Mouse (Mus musculus) brain, embryonic 14.5 days (tissue): ENCODE data around the gene H2-Q10. TPM values are rescaled to one million over a fixed set of nuclear protein-coding genes. Genes with fewer than 3 reads are reported as not detected.
A peak's percentile ranks its signal among the peaks of the same experiment; 100 is the strongest.
"Not testable (repeated sequence)": the region's sequence is repeated elsewhere in the genome, so short reads cannot be mapped to it uniquely, and the experiment has no call there.

Experiments
- DNase-seq: peaks from one replicate; pipeline ENCODE4 v3.0.0-alpha.2; 2011; ENCODE audit warnings: low read depth
- CTCF ChIP-seq: fragments of 200-500 bp; IDR thresholded peaks from 2 replicates; pipeline ENCODE4 v1.5.1; 2012; ENCODE audit warnings: inconsistent platforms, mild to moderate bottlenecking, moderate library complexity, borderline replicate concordance; ENCODE audit not compliant: insufficient read depth, insufficient read length; ENCODE audit errors: extremely low read depth
- POLR2A ChIP-seq: fragments of 200-500 bp; IDR thresholded peaks from 2 replicates; pipeline ENCODE4 v1.6.1; 2012; ENCODE audit warnings: mild to moderate bottlenecking, inconsistent platforms, borderline replicate concordance; ENCODE audit not compliant: poor library complexity, insufficient read depth, insufficient read length, severe bottlenecking; ENCODE audit errors: extremely low read depth
- polyA plus RNA-seq: library from polyadenylated mRNA; depleted of rRNA; stranded (reverse); fragments of >200 nt; gene quantifications from 2 replicates; pipeline ENCODE4 v1.2.3, GENCODE M21; 2012; rRNA removed

The H2-Q10 gene
- polyA plus RNA-seq = 0.11 and 0.26 TPM in 2 replicates

DNA sequence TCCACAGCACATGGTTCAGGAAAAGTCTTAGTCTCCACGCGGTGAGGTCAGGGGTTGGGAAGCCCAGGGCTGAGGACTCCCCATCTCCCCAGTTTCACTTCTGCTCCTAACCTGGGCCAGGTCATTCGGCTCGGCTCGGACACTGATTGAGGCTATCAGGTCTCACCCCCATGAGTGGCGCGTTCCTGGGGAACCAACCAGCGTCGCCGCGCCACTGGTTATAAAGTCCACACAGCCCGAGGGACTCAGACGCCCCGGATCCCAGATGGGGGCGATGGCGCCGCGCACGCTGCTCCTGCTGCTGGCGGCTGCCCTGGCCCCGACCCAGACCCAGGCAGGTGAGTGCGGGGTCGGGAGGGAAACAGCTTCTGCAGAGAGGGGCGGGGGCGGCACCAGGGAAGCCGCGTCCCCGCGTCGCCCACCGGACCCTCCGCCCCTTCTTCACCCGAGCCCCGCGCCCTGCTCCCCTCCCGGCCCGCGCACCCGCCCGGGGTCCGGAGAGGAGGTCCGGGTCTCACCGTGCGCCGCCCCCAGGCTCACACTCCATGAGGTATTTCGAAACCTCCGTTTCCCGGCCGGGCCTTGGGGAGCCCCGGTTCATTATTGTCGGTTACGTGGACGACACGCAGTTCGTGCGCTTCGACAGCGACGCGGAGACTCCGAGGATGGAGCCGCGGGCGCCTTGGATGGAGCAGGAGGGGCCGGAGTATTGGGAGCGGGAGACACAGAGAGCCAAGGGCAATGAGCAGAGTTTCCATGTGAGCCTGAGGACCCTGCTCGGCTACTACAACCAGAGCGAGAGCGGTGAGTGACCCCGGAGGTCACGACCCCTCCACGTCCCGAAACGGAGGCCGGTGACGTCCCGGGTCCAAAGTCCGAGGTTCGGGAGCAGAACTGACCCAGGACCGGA lies at the start of gene H2-Q10:
Gene H2-Q10 (plus strand): TSS at position 248 of the 910 bp plus-strand sequence.
- no peak for DNase-seq

DNA sequence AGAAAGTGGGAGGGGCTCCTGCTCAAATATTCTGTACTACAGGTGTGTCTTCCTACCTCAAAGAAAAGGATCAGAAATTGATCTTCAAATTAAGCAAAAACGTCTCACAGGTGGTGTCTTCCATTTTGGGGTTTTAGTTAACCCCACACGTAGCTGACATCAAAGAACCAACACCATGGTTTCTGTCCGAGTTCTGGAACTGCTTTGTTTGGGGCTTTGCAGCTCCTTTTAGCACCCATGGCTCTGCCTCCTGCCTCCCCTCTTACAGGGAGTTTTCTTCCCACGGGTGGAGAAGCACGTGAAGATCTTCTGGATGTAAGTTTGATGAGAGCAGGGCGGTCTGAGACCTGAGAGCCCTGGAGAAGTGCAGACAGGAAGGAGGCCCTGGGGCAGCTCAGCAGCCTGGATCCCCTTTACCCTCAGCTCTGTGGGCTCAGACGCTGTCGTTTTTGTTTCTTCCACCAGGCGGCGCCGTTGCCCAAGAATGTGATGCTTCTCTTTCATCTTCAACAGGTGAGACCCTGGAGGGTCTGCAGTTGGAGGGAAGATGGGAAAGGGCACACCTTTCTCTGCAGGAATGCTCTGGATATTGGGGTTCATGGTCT lies 49.6 kb upstream of the H2-Q10 start:
- peak; percentile 45 for TF ChIP-seq CTCF
- not testable (repeated sequence) for DNase-seq

More for the DNA sequence above, at the start of gene H2-Q10:
- TF ChIP-seq POLR2A (no peak), CTCF (no peak)

DNA sequence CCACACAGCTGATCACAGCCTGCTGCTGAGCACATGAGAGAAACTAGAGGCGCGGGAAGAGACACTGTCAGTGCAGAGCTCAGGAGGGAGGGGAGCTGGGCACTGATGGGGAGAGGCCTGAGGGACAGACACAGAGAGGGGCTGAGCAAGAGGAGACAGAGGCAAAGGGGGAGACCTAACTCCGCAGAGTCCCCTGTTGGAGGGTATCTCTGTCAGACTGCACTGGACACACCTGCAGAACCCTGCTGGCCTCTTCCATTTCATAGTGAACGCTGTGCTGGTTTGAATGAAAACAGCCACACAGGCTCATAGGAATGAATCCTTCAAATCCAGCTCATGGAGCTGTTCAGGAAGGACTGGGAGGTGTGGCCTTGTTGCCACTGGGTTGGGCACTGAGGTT lies 48.6 kb upstream of the H2-Q10 start:
- DNase-seq = not testable (repeated sequence)

DNA sequence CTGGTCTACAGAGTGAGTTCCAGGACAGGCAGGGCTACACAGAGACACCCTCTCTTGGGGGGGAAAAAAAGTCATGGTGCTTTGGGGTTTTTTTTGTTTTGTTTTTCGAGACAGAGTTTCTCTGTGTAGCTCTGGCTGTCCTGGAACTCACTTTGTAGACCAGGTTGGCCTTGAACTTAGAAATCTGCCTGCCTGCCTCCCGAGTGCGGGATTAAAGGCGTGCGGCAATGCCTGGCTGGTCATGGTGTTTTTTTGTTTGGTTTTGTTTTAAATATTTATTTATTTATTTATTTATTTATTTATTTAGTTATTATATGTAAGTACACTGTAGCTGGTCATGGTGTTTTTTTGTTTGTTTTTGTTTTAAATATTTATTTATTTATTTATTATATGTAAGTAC lies 47.5 kb upstream of the H2-Q10 start:
- DNase-seq = not testable (repeated sequence)

- DNase-seq = not testable (repeated sequence)
Measured at GRCm38 (mm10) chr17:35423131-35423810, 46.6 kb upstream of the H2-Q10 start.

DNA sequence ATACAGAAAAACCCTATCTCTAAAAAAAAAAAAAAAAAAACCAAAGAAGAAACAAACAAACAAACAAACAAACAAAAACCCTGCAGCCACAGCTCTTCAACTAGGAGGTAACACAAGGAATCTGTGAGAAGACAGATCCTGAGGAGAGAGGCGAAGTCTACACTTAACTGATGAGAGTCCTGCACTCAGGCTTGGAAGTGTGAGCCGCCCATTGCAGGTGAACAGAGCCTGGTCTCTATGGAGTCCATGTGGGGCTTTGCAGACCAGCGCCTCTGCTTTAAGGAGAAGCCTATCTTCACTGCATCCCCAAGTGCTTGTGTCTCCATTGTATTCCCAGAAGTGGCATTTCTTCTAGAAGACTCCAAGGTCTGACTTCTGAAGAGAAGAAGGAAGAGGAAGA lies 45.8 kb upstream of the H2-Q10 start:
- DNase-seq = not testable (repeated sequence)

GRCm38 (mm10) chr17:35424624-35425416 lies 45.1 kb upstream of the H2-Q10 start, which contains the start of gene H2-Q6:
H2-Q6 (plus strand) TSS chr17:35424850.
- DNase-seq = peak; percentile 27

GRCm38 (mm10) chr17:35425474-35425873 lies 44.4 kb upstream of the H2-Q10 start:
- DNase-seq = not testable (repeated sequence)

DNA sequence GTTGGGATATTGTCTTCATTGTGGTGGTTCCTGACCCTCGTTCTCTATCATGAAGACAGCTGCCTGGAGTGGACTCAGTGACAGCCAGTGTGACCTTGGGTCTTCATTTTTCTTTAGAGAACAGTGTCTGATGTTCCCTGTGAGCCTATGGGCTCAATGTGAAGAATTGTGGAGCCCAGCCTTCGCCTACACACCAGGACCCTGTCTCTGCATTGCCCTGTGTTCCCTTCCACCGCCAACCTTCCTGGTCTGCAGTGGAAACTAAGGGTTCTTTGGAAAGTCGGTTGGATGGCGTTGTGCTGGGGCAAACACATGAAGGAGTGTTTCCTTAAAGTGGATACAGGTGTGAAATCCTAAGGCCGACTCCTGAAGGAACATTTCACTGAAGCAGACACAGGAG lies 41.0 kb upstream of the H2-Q10 start:
- DNase-seq = not testable (repeated sequence)

DNA sequence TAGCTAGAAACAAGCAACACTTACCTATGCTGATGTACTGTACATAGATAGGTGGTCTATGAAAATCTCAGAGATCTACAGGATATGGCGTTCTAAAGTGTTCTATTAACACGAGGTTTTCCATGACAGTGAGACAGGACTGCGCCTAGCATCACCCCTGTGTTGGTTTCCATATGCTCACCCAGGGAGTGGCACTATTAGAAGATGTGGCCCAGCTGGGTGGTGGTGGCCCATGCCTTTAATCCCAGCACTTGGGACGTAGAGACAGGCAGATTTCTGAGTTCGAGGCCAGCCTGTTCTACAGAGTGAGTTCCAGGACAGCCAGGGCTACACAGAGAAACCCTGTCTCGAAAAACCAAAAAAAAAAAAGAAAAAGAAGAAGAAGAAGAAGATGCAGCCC lies 39.2 kb upstream of the H2-Q10 start:
- DNase-seq = not testable (repeated sequence)

- not testable (repeated sequence) for DNase-seq
Measured at GRCm38 (mm10) chr17:35432167-35432566, 37.7 kb upstream of the H2-Q10 start.

DNA sequence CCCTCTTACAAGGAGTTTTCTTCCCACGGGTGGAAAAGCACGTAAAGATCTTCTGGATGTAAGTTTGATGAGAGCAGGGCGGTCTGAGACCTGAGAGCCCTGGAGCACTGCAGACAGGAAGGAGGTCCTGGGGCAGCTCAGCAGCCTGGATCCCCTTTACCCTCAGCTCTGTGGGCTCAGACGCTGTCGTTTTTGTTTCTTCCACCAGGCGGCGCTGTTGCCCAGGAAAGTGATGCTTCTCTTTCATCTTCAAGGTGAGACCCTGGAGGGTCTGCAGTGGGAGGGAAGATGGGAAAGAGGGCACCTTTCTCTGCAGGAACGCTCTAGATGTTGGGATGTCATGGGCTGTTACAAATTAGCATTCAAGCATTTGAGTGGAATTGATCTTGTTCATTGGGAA lies 35.1 kb upstream of the H2-Q10 start:
- peak; percentile 47; the same call in 1 of the 2 replicates for TF ChIP-seq CTCF
- DNase-seq = peak; percentile 18

GRCm38 (mm10) chr17:35435577-35435976 lies 34.3 kb upstream of the H2-Q10 start:
- DNase-seq = not testable (repeated sequence)

DNA sequence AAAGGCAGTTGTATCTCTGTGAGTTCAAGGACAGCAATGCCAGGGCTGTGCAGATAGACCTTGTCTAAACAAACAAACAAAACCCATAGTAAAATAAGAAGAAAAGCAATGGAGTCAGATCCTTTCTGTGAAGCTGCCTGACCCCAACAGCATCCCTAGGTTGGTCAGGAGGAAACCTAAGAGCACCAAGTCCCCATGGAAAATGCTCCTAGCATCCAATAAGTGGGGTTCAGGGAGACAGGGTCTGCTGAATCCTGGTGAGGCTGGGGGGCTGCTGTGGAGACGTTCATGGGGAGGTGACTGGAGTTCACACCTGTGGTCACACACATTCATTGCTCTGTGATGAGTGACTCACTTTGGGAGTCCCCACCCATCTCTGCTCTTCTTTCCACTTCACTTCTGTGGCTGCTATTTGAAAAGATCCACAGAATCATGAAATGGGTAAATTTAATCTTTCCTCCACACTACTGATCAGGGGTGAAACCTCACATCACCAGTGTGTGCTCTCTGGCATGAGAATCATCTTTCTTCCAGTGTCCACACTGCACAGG lies 32.4 kb upstream of the H2-Q10 start:
- DNase-seq = not testable (repeated sequence)

DNA sequence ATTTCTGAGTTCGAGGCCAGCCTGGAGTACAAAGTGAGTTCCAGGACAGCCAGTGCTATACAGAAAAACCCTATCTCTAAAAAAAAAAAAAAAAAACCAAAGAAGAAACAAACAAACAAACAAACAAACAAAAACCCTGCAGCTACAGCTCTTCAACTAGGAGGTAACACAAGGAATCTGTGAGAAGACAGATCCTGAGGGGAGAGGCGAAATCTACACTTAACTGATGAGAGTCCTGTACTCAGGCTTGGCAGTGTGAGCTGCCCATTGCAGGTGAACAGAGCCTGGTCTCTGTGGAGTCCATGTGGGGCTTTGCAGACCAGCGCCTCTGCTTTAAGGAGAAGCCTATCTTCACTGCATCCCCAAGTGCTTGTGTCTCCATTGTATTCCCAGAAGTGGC lies 31.5 kb upstream of the H2-Q10 start:
- not testable (repeated sequence) for DNase-seq

- peak; percentile 68 for DNase-seq
Measured at GRCm38 (mm10) chr17:35438885-35439284, 31.0 kb upstream of the H2-Q10 start, which contains the start of gene H2-Q7. H2-Q7 (plus strand) TSS chr17:35439155.

GRCm38 (mm10) chr17:35439295-35439747 lies 30.6 kb upstream of the H2-Q10 start:
- DNase-seq = peak; percentile 17

GRCm38 (mm10) chr17:35439925-35440645 lies 29.8 kb upstream of the H2-Q10 start:
- not testable (repeated sequence) for DNase-seq
